ENCODE assay signal across 8 mouse cellular contexts in the genomic region with DNA sequence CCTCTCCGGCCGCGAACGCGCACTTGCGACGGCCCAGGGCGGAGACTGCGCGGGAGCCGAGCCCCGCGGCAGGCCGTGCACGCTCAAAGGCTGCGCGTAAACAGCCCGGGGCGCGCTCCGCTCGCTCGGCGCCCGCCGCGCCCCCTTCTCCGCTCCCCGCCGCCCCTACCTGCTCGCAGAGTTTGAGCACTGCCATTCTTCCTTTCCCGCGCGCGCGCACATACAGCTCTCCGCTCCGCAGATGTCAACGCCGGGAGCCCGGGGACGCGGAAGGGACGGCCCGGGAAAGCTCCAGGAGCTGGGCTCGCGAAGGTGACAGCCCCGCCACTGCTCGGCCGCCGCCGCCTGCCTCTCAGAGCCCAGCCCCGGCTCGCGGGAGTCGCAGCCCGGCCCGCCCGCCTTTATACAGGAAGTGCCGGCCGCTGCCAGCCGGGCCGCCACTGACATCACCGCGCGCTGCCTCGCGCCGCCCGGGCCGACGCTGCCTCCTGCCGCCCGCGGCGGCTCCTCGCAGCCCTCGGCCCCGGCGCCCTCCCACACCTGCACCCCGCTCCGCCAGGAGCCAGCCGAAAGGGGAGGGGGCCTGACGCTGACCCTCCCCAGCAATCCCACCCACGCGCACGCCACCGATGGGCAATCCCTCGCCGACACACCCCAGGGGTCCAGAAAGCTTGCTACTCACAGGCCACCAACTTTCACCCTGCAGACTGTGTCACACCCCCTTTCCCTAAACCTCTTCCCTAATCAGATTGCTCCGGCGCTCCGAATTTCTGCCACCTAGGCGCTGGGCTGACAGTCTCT. TPM values are rescaled to one million over a fixed set of nuclear protein-coding genes. Genes with fewer than 3 reads are reported as not detected.
DNase-seq lines count a peak whose midpoint lies in the region; ATAC-seq and TF ChIP-seq lines count a peak whose summit lies in the region.

A gene (minus strand): TSS at position 417 of the 801 bp plus-strand sequence.

- peaks cover 10% of the 10 kb centered on the region; the same call in 1 of the 2 replicates for H3K4me1 ChIP-seq in forebrain, postnatal 0 days (ENCODE audit: insufficient read depth)
- H3K4me1 ChIP-seq in lung, embryonic 14.5 days (ENCODE audit: insufficient read depth), result no peaks in the 10 kb centered on the region
- H3K4me1 ChIP-seq in neural tube, embryonic 15.5 days, result peaks cover 27% of the 10 kb centered on the region

- TF ChIP-seq CTCF in forebrain, postnatal 0 days (IDR thresholded peaks at IDR 0.05; ENCODE audit: low read depth), result no peak
- TF ChIP-seq CTCF in layer of hippocampus, adult 2 months (conservative IDR thresholded peaks at IDR 0.05), result peak; percentile 73
- 0 out of 2 replicates have a peak, but pooled peaks have one; percentile 3 for TF ChIP-seq CTCF in lung, embryonic 14.5 days (IDR thresholded peaks at IDR 0.05; ENCODE audit: low read depth)

- H3K4me3 ChIP-seq in forebrain, postnatal 0 days (ENCODE audit: low read depth, low read length), result peak within 1 kb of the TSS; percentile 56
- peak within 1 kb of the TSS; percentile 83 for H3K4me3 ChIP-seq in layer of hippocampus, adult 2 months
- peak within 1 kb of the TSS; percentile 81 for H3K4me3 ChIP-seq in lung, embryonic 14.5 days (ENCODE audit: low read depth, low read length)
- peak within 1 kb of the TSS; percentile 82 for H3K4me3 ChIP-seq in neural tube, embryonic 15.5 days (replicated peaks)

- H3K36me3 ChIP-seq in forebrain, postnatal 0 days (ENCODE audit: insufficient read depth), result no peaks in the 10 kb centered on the region
- H3K36me3 ChIP-seq in lung, embryonic 14.5 days (ENCODE audit: insufficient read depth), result no peaks in the 10 kb centered on the region
- H3K36me3 ChIP-seq in neural tube, embryonic 15.5 days, result no peaks in the 10 kb centered on the region

- DNase-seq in ES-CJ7 (ENCODE audit: low read depth, low spot score), result peak; percentile 65
- DNase-seq in cerebellum, adult 18-20 months, result peak; percentile 75 to 83
- peak; percentile 85 for DNase-seq in forebrain, postnatal 0 days
- peak; percentile 77 for DNase-seq in heart, postnatal 25 days (ENCODE audit: low spot score)
- DNase-seq in layer of hippocampus, adult 2 months (ENCODE audit: low spot score in 2 of 2), result peak; percentile 28 to 54
- DNase-seq in lung, embryonic 14.5 days, result peak; percentile 91
- DNase-seq in testis, postnatal 10 days (ENCODE audit: low spot score), result peak; percentile 85

- peak; percentile 94 for ATAC-seq in forebrain, postnatal 0 days
- ATAC-seq in lung, embryonic 14.5 days (ENCODE audit: insufficient read depth), result peak; percentile 95
- ATAC-seq in neural tube, embryonic 15.5 days (ENCODE audit: low FRiP score), result peak; percentile 95

- no peaks in the 10 kb centered on the region for H3K27me3 ChIP-seq in forebrain, postnatal 0 days (ENCODE audit: insufficient read depth, low read length)
- H3K27me3 ChIP-seq in lung, embryonic 14.5 days (ENCODE audit: insufficient read depth, low read length), result no peaks in the 10 kb centered on the region
- H3K27me3 ChIP-seq in neural tube, embryonic 15.5 days (replicated peaks), result no peaks in the 10 kb centered on the region

- H3K9ac ChIP-seq in forebrain, postnatal 0 days, result peak within 1 kb of the TSS; percentile 90
- peak within 1 kb of the TSS; percentile 82 for H3K9ac ChIP-seq in lung, embryonic 14.5 days
- peak within 1 kb of the TSS; percentile 88 for H3K9ac ChIP-seq in neural tube, embryonic 15.5 days (replicated peaks)

- WGBS in forebrain, postnatal 0 days, result under 1% methylated on average over 80 of the region's 94 CpGs
- 1% methylated on average over 66 of the region's 94 CpGs for WGBS in lung, embryonic 14.5 days
- WGBS in neural tube, embryonic 15.5 days, result under 1% methylated on average over 85 of the region's 94 CpGs

- no peaks in the 10 kb centered on the region for H3K9me3 ChIP-seq in forebrain, postnatal 0 days (ENCODE audit: low read length)
- H3K9me3 ChIP-seq in lung, embryonic 14.5 days (ENCODE audit: low read depth, low read length), result no peaks in the 10 kb centered on the region
- no peaks in the 10 kb centered on the region for H3K9me3 ChIP-seq in neural tube, embryonic 15.5 days (replicated peaks)

- intact Hi-C loops in heart, postnatal 25 days (cut with DNase I), result loop anchor here (1.0 to 5.0 kb wide), 4 partner anchors 51 to 259 kb away; no protein-coding TSS in a partner anchor

- peak within 1 kb of the TSS; percentile 94 for H3K27ac ChIP-seq in forebrain, postnatal 0 days (ENCODE audit: low read depth, low read length)
- H3K27ac ChIP-seq in layer of hippocampus, adult 2 months, result peak within 1 kb of the TSS; percentile 79
- H3K27ac ChIP-seq in lung, embryonic 14.5 days (ENCODE audit: low read depth), result peak within 1 kb of the TSS; percentile 78
- peak within 1 kb of the TSS; percentile 97 for H3K27ac ChIP-seq in neural tube, embryonic 15.5 days (replicated peaks)

- peak within 1 kb of the TSS; percentile 85 for H3K4me2 ChIP-seq in forebrain, postnatal 0 days (ENCODE audit: low read depth)
- peak within 1 kb of the TSS; percentile 86 for H3K4me2 ChIP-seq in lung, embryonic 14.5 days
- H3K4me2 ChIP-seq in neural tube, embryonic 15.5 days, result peak within 1 kb of the TSS; percentile 79

RNA-seq across cellular contexts. Expression of the gene that starts here (rescaled TPM):
- 47.2 and 88.1 TPM in 2 replicates for total RNA-seq in forebrain, postnatal 0 days (2014; rRNA removed)
- 7.2 and 12.8 TPM in 2 replicates for polyA plus RNA-seq in forebrain, postnatal 0 days (2015; fragmentation: Nextera tagmentation; extraction: Ambion mirVana)
- total RNA-seq in heart, postnatal 25 days (2021), result 10 to 100 TPM; 12.1 to 12.8 TPM
- total RNA-seq in layer of hippocampus, adult 2 months (2021), result 10 to 100 TPM in 1 of 2 experiments, 1 to 10 TPM in 1; 8.8 to 14.5 TPM
- polyA plus RNA-seq in lung, embryonic 14.5 days (2014; fragmentation: Nextera tagmentation; extraction: Ambion mirVana), result 18.3 and 22.2 TPM in 2 replicates
- polyA plus RNA-seq in neural tube, embryonic 15.5 days (2015; fragmentation: Nextera tagmentation; extraction: Ambion mirVana), result 21.4 and 23.1 TPM in 2 replicates

Comparison
In these comparisons a context has a peak if more than half of its experiments do, and no peak if none do; other contexts are left out.
1. Peak in every context shown above with its lines: DNase-seq, ATAC-seq, H3K4me3 ChIP-seq and H3K27ac ChIP-seq.
2. DNase-seq: peak in every context shown above with its lines; median percentile 91 in lung, embryonic 14.5 days; 85 in forebrain, postnatal 0 days; 85 in testis, postnatal 10 days; 79 in cerebellum, adult 18-20 months; 77 in heart, postnatal 25 days; 65 in ES-CJ7; 41 in layer of hippocampus, adult 2 months.